Mouse (Mus musculus) heart, postnatal 0 days (tissue): ENCODE data around the gene Dbn1. TPM values are rescaled to one million over a fixed set of nuclear protein-coding genes. Genes with fewer than 3 reads are reported as not detected.

Experiments
- ATAC-seq: fragments of 200-750 bp; cut with Nextera tagmentation; 2 replicates; pipeline ENCODE4 v1.8.0; 2017; ENCODE audit warnings: low read depth, moderate number of reproducible peaks, moderate library complexity; ENCODE audit not compliant: insufficient read depth
- DNase-seq: peaks from one replicate; pipeline ENCODE4 v3.0.0-alpha.2; 2016; ENCODE audit warnings: low spot score
- H3K27ac ChIP-seq: fragments of 300-500 bp; sonication (generic); 2 replicates; pipeline ENCODE4 v1.5.1; 2014; ENCODE audit warnings: low read depth, mild to moderate bottlenecking
- H3K27me3 ChIP-seq: fragments of 300-500 bp; sonication (generic); 2 replicates; pipeline ENCODE4 v1.6.1; 2014; ENCODE audit warnings: low read length, mixed read lengths; ENCODE audit not compliant: control insufficient read depth, insufficient read depth
- H3K36me3 ChIP-seq: fragments of 300-500 bp; sonication (generic); replicated peaks from 2 replicates; pipeline ENCODE4 v1.6.1; 2014; ENCODE audit warnings: low read length, mixed read lengths; ENCODE audit not compliant: control insufficient read depth, insufficient read depth
- H3K4me1 ChIP-seq: fragments of 300-500 bp; sonication (generic); 2 replicates; pipeline ENCODE4 v1.6.1; 2014; ENCODE audit warnings: antibody characterized with exemption; ENCODE audit not compliant: control insufficient read depth, insufficient read depth
- H3K4me2 ChIP-seq: fragments of 300-500 bp; sonication (generic); 2 replicates; pipeline ENCODE4 v1.6.1; 2014; ENCODE audit warnings: low read depth, mild to moderate bottlenecking, low read length, moderate library complexity
- H3K4me3 ChIP-seq: fragments of 300-500 bp; sonication (generic); 2 replicates; pipeline ENCODE4 v1.5.1; 2014; ENCODE audit warnings: low read depth, low read length
- H3K9ac ChIP-seq: fragments of 300-500 bp; sonication (generic); replicated peaks from 2 replicates; pipeline ENCODE4 v1.6.1; 2014; ENCODE audit warnings: low read depth, low read length, mixed read lengths
- H3K9me3 ChIP-seq: fragments of 300-500 bp; sonication (generic); replicated peaks from 2 replicates; pipeline ENCODE4 v1.6.1; 2016; ENCODE audit warnings: low read length; ENCODE audit not compliant: control insufficient read depth
- CTCF ChIP-seq: IDR thresholded peaks from 2 replicates; pipeline ENCODE4 v1.5.1; 2016; ENCODE audit warnings: antibody characterized with exemption, control low read depth, low read depth
- EP300 ChIP-seq: IDR thresholded peaks from 2 replicates; pipeline ENCODE4 v1.6.1; 2016; ENCODE audit warnings: antibody characterized with exemption, low read depth
- WGBS: fragments of 180-500 bp; shearing (Covaris S2); extraction: QIAGEN DNeasy Blood & Tissue Kit; methylation state at CpG from one replicate; pipeline ENCODE4 v1.1.7; 2014; 5-methylcytosine and 5-hydroxymethylcytosine counted together
- polyA plus RNA-seq: library from polyadenylated mRNA; unstranded; fragments of >200 nt; fragmentation: Nextera tagmentation; extraction: Ambion mirVana; gene quantifications from 2 replicates; pipeline ENCODE4 v1.2.1, GENCODE M21; 2015
- total RNA-seq: library from RNA; depleted of rRNA; stranded (reverse); fragments of >200 nt; gene quantifications from 2 replicates; pipeline ENCODE4 v1.2.3, GENCODE M21; 2014; ENCODE audit warnings: low replicate concordance; rRNA removed

Dbn1 gene
- total RNA-seq (38.5 and 46.0 TPM in 2 replicates), polyA plus RNA-seq (30.2 and 30.9 TPM in 2 replicates)

DNA sequence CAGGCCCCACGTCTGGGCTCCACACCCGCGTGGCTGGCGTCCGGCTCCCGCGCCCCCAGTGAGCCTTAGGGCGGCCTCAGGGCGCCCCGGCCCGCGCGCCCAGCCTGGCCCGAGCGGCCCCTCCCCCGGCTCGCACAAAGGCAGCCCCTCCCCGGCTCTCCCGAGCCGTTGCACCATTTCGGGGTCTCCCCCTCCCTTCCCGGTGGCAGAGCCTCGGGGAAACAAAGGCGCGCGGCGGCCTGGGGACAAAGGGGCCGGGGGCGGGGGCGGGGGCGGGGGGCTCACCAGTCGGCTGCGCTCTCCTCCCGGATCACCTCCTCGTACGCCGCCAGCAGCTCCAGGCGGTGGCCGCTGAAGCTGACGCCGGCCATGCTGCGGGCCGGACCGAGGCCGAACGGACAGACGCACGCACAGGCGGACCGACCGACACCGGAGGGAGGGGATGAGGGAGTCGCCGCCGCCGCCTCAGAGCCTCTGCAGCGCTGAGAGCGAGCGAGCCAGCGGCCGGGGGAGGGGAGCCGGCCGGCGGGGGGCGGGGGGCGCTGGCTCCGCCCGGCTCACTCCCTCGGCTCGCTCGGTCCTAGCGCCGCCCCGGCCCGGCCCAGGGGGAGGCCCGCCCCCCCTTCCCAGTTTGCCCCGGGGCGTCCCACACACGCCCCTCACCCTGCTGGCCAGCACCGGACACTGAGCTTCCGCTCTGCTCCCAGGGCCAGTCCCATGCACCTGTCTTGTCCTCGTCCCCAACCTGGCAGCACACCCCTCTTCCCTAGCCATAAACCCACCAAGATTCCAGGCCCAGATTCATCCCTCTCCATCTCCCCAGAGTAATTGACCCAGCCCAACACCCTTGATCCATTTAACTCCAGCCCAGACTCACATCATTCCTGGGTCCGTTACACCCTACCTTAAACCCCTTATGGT is at the start of gene Dbn1:
Gene Dbn1 (minus strand): TSS at position 534 of the 921 bp plus-strand sequence.
- WGBS: 1% methylated on average over 34 of the region's 83 CpGs
- H3K4me3 ChIP-seq: peak within 1 kb of the TSS; percentile 74
- no peaks in the 10 kb centered on the region for H3K9me3 ChIP-seq
- ATAC-seq: peak; percentile 74
- peak within 1 kb of the TSS; percentile 80 for H3K9ac ChIP-seq
- H3K4me1 ChIP-seq: 0 out of 2 replicates have a peak, but pooled peaks cover 4% of the 10 kb centered on the region
- peak; percentile 39 for DNase-seq
- peaks cover 87% of the 10 kb centered on the region for H3K27me3 ChIP-seq
- TF ChIP-seq EP300 (no peak), CTCF (no peak)
- no peaks in the 10 kb centered on the region for H3K36me3 ChIP-seq
- peak within 1 kb of the TSS; percentile 78 for H3K27ac ChIP-seq
- peak within 1 kb of the TSS; percentile 77 for H3K4me2 ChIP-seq

DNA sequence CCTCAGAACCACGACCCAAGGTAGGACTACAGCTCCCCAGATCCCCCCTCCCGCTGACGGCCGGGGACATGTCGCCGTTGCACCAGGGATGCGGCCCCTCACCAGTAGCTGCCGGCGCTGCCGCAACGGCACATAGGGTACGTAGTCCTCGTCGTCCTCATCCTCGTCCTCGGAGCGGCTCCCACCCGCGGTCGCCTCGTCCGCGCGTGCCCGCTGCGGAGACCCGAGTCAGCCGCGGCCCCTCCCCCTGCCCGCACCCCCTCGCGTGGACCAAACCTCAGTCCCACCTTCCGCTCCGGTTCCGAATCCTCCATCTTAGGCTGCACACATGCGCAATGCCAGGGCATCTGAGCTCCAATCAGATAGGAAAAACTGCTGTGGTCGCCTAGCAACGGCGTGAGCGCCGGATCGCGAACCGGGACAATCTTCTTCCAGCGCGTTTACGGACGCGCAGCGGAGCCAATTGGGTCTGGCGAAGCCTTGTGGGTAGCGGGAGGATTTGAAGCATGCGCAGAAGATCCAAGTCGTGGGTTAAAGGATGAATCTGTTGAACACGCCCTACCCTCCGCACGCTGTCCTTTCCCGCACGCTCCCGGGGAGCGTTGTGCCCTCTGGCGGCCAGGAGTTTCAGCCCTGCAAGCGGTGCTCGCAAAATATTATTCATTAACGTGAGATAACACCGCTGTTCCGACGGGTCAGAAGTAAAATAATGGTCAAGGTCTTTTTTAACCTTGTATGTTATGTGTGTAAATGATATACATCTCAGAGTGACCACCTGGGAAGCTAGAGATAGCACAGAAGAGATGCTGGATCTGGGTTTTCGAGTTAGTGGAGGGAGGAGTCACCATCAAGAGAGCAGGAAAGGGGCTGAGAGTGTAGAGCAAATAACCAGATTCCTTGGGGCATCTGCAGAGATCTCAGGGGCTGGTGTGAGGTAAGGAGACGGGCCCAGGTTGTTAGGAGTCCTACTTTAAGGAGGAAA is 48.6 kb upstream of the Dbn1 start, which contains the start of gene Ddx41:
Gene Ddx41 (minus strand): TSS at position 465 of the 982 bp plus-strand sequence.
- WGBS: under 1% methylated on average over 70 of the region's 70 CpGs

DNA sequence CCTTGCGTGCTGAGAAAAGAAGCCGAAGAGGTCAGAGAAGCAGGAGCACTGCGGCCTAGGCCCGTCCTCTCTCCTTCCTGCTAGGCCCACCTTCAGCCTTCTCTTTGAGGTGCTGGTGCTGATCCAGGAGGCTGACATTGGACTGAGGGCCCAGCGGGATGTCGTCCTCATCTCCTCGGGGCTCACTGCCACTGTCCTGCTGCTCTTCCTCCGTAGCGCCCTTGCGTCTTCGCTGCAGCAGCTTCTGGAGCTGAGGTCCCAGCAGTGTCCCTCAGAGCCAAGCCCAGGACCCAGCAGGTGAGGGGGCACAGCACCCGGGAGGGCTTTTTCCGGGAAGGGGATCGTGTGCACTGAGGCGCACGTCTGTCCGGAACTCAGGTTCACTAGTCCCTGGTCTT is 47.9 kb upstream of the Dbn1 start:
- Histone ChIP-seq H3K9ac (peak overlapping the region; percentile 68), H3K4me1 (peaks cover 9% of the 10 kb centered on the region), H3K36me3 (peaks cover 54% of the 10 kb centered on the region), H3K9me3 (no peaks in the 10 kb centered on the region), H3K27me3 (no peaks in the 10 kb centered on the region), H3K4me3 (peak overlapping the region; percentile 84), H3K27ac (no peak overlapping the region), H3K4me2 (peak overlapping the region; percentile 83)
- WGBS: 15% methylated on average over 17 of the region's 17 CpGs
- ATAC-seq (no peak), DNase-seq (no peak)
- TF ChIP-seq CTCF (no peak), EP300 (no peak)

More for the DNA sequence above, 48.6 kb upstream of the Dbn1 start, which contains the start of gene Ddx41:
- peak within 1 kb of the TSS; percentile 84 for H3K4me3 ChIP-seq
- H3K9ac ChIP-seq: peak within 1 kb of the TSS; percentile 68
- ATAC-seq: peak; percentile 97
- H3K27ac ChIP-seq: no peak within 1 kb of the TSS
- peaks cover 9% of the 10 kb centered on the region for H3K4me1 ChIP-seq
- no peaks in the 10 kb centered on the region for H3K9me3 ChIP-seq
- H3K27me3 ChIP-seq: no peaks in the 10 kb centered on the region
- TF ChIP-seq EP300 (peak; percentile 72), CTCF (peak; percentile 86)
- peak; percentile 99 for DNase-seq
- H3K36me3 ChIP-seq: peaks cover 54% of the 10 kb centered on the region
- H3K4me2 ChIP-seq: peak within 1 kb of the TSS; percentile 83

DNA sequence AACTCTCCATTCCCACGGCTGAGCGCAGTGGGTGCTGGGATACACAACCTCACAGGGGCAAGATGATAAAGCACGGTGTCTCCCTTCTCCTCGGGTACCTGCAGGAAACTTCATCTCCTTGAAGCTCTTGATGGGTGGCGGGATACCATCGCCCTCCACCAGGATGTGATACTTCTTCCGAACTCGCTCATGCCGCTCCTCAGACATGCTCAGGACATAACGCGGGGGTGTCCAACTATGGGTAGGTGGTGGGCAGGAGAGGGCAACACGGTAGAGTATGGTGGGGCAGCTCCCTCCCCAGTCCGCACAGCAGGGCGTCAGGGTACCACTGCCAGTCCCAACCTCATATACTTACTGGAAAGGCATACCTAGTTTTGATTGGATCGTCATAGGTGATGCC is 47.3 kb upstream of the Dbn1 start:
- no peak for DNase-seq

More for the DNA sequence above, 47.3 kb upstream of the Dbn1 start:
- Histone ChIP-seq H3K27ac (no peak overlapping the region), H3K27me3 (no peaks in the 10 kb centered on the region), H3K9ac (peak overlapping the region; percentile 68; the same call in 1 of the 2 replicates), H3K9me3 (no peaks in the 10 kb centered on the region), H3K36me3 (peaks cover 54% of the 10 kb centered on the region), H3K4me2 (peak overlapping the region; percentile 83; the same call in 1 of the 2 replicates), H3K4me1 (peaks cover 9% of the 10 kb centered on the region), H3K4me3 (peak overlapping the region; percentile 84)
- WGBS: 91% methylated on average over 15 of the region's 15 CpGs
- TF ChIP-seq CTCF (no peak), EP300 (no peak)
- no peak for ATAC-seq
